Mouse (Mus musculus) kidney, postnatal 0 days (tissue): ENCODE results near the gene Hoxc13. TPM values are rescaled to one million over a fixed set of nuclear protein-coding genes. Genes with fewer than 3 reads are reported as not detected.

Experiments used
- ATAC-seq: fragments of 200-750 bp; cut with Nextera tagmentation; replicated peaks from 2 replicates; pipeline ENCODE4 v1.8.0; 2017; ENCODE audit warnings: low read depth, moderate number of reproducible peaks, moderate TSS enrichment, moderate library complexity; ENCODE audit not compliant: low FRiP score
- DNase-seq: peaks from one replicate; pipeline ENCODE4 v3.0.0-alpha.2; 2016; ENCODE audit warnings: low spot score
- H3K27ac ChIP-seq: fragments of 300-500 bp; sonication (generic); 2 replicates; pipeline ENCODE4 v1.5.1; 2014; ENCODE audit warnings: mild to moderate bottlenecking
- H3K27me3 ChIP-seq: fragments of 300-500 bp; sonication (generic); 2 replicates; pipeline ENCODE4 v1.6.1; 2014; ENCODE audit warnings: low read length, mixed read lengths; ENCODE audit not compliant: insufficient read depth
- H3K36me3 ChIP-seq: fragments of 300-500 bp; sonication (generic); 2 replicates; pipeline ENCODE4 v1.6.1; 2014; ENCODE audit warnings: low read length, mixed read lengths; ENCODE audit not compliant: insufficient read depth
- H3K4me1 ChIP-seq: fragments of 300-500 bp; sonication (generic); replicated peaks from 2 replicates; pipeline ENCODE4 v1.6.1; 2014; ENCODE audit warnings: antibody characterized with exemption, low read length, mixed read lengths; ENCODE audit not compliant: insufficient read depth
- H3K4me2 ChIP-seq: fragments of 300-500 bp; sonication (generic); 2 replicates; pipeline ENCODE4 v1.6.1; 2014; ENCODE audit warnings: mild to moderate bottlenecking, low read length, moderate library complexity, mixed read lengths
- H3K4me3 ChIP-seq: fragments of 300-500 bp; sonication (generic); replicated peaks from 2 replicates; pipeline ENCODE4 v1.5.1; 2014; ENCODE audit warnings: low read depth, low read length
- H3K9ac ChIP-seq: fragments of 300-500 bp; sonication (generic); 2 replicates; pipeline ENCODE4 v1.6.1; 2014; ENCODE audit warnings: low read depth, low read length
- H3K9me3 ChIP-seq: fragments of 300-500 bp; sonication (generic); replicated peaks from 2 replicates; pipeline ENCODE4 v1.6.1; 2016; ENCODE audit warnings: low read length, inconsistent platforms, mixed read lengths
- CTCF ChIP-seq: IDR thresholded peaks from 2 replicates; pipeline ENCODE4 v1.5.1; 2016; ENCODE audit warnings: antibody characterized with exemption, low read depth, mild to moderate bottlenecking, moderate library complexity
- WGBS: fragments of 180-500 bp; shearing (Covaris S2); extraction: QIAGEN DNeasy Blood & Tissue Kit; methylation state at CpG from one replicate; pipeline ENCODE4 v1.1.7; 2014; 5-methylcytosine and 5-hydroxymethylcytosine counted together
- microRNA-seq: library from miRNA; unstranded; fragments of <30 nt; microRNA quantifications from one replicate; pipeline ENCODE4, GENCODE M21; 2016
- polyA plus RNA-seq: library from polyadenylated mRNA; unstranded; fragments of >200 nt; fragmentation: Nextera tagmentation; extraction: Ambion mirVana; gene quantifications from 2 replicates; pipeline ENCODE4 v1.2.1, GENCODE M21; 2015

The Hoxc13 gene
- polyA plus RNA-seq, 1 experiment from 2014 or later: 0.05 TPM

DNA sequence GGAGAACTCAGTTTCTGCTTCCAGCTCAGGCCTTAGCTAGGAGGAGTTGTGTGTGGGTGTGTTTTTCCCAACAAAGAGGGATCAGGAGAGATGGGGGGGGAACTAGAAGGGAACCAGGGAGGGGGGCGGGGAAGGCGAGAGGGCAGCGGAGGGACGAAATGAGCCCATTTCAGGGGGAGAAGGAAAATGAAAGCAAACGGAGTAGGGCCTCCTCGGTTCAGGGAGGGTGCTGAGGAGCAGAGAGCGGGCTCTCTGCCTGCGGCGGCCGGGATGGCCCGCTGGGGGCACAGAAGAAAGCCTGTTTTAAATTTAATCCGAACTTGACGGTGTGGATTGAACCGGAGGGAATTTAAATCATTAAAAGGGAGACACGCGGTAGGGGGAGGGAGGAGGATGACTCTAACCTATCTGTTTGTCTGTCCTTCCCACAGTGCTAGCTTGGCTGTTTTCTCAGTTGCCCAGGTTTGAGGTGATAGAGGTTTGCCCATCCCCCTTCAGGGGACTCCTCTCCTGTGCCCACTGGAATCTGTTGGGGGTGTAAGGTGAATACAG, 56.6 kb downstream of the Hoxc13 start:
- H3K27me3 ChIP-seq: no peaks in the 10 kb centered on the region
- H3K4me2 ChIP-seq: peak overlapping the region; percentile 90
- H3K4me1 ChIP-seq: peaks cover 16% of the 10 kb centered on the region
- H3K27ac ChIP-seq: peak overlapping the region; percentile 91
- WGBS: 2% methylated on average over 16 of the region's 16 CpGs
- ATAC-seq: no peak
- H3K9ac ChIP-seq: peak overlapping the region; percentile 83
- no peak for TF ChIP-seq CTCF
- no peaks in the 10 kb centered on the region for H3K36me3 ChIP-seq
- DNase-seq: no peak
- H3K9me3 ChIP-seq: no peaks in the 10 kb centered on the region
- peak overlapping the region; percentile 51 for H3K4me3 ChIP-seq

Small RNAs within 50 kb of the gene (microRNA-seq; reads per million reads assigned to microRNA genes)
- gene Mir196a-2: 1,696 reads per million, percentile 82 among the genes with 10 or more reads in this experiment

Other genes starting within 250 kb of the Hoxc13 start
- gene Atp5g2, start 248.8 kb upstream of the Hoxc13 start, polyA plus RNA-seq: 102 and 110 TPM in 2 replicates
- 55.2 and 57.5 TPM in 2 replicates for gene Calcoco1, start 198.9 kb upstream of the Hoxc13 start, polyA plus RNA-seq
- not detected in 2 replicates for gene Hoxc12, start 15.7 kb downstream of the Hoxc13 start, polyA plus RNA-seq
- gene Hoxc11, start 33.3 kb downstream of the Hoxc13 start, polyA plus RNA-seq: 1.5 and 1.8 TPM in 2 replicates
- 30.6 and 34.1 TPM in 2 replicates for gene Hoxc10, start 45.7 kb downstream of the Hoxc13 start, polyA plus RNA-seq
- 2.7 and 3.9 TPM in 2 replicates for gene Hoxc5, start 46.3 kb downstream of the Hoxc13 start, polyA plus RNA-seq
- gene Hoxc9, start 55.3 kb downstream of the Hoxc13 start, polyA plus RNA-seq: 11.0 and 12.4 TPM in 2 replicates
- gene Hoxc8, start 69.5 kb downstream of the Hoxc13 start, polyA plus RNA-seq: 5.8 TPM in 2 replicates
- gene Hoxc6, start 77.2 kb downstream of the Hoxc13 start, polyA plus RNA-seq: 7.8 and 9.3 TPM in 2 replicates
- 5.9 and 7.0 TPM in 2 replicates for gene Hoxc4, start 97.8 kb downstream of the Hoxc13 start, polyA plus RNA-seq
- 13.0 TPM in 2 replicates for gene Smug1, start 246.0 kb downstream of the Hoxc13 start, polyA plus RNA-seq